Mouse (Mus musculus) kidney, adult 2 months (tissue): ENCODE results near the gene Prdm16. TPM values are rescaled to one million over a fixed set of nuclear protein-coding genes. Genes with fewer than 3 reads are reported as not detected.
A peak's percentile ranks its signal among the peaks of the same experiment; 100 is the strongest.

Source experiments
- DNase-seq: peaks from one replicate; pipeline ENCODE4 v3.0.0; 2021
- H3K27ac ChIP-seq: fragments of 200-500 bp; 2 replicates; pipeline ENCODE4 v1.5.1; 2012; ENCODE audit warnings: low read depth, low read length, control low read depth, inconsistent platforms; ENCODE audit not compliant: insufficient read depth
- H3K27me3 ChIP-seq: fragments of 200-500 bp; replicated peaks from 2 replicates; pipeline ENCODE4 v1.6.1; 2012; ENCODE audit warnings: mild to moderate bottlenecking, moderate library complexity, low read length, inconsistent platforms; ENCODE audit not compliant: control insufficient read depth, insufficient read depth
- H3K36me3 ChIP-seq: fragments of 200-500 bp; 2 replicates; pipeline ENCODE4 v1.6.1; 2012; ENCODE audit warnings: mild to moderate bottlenecking, moderate library complexity, low read length, inconsistent platforms; ENCODE audit not compliant: control insufficient read depth, insufficient read depth
- H3K4me1 ChIP-seq: fragments of 200-500 bp; 2 replicates; pipeline ENCODE4 v1.6.1; 2011; ENCODE audit warnings: low read length; ENCODE audit not compliant: control insufficient read depth, insufficient read depth
- H3K4me3 ChIP-seq: fragments of 200-500 bp; 2 replicates; pipeline ENCODE4 v1.5.1; 2011; ENCODE audit warnings: mild to moderate bottlenecking, low read depth, low read length, control low read depth; ENCODE audit not compliant: insufficient read depth
- CTCF ChIP-seq: fragments of 200-500 bp; conservative IDR thresholded peaks from 2 replicates; pipeline ENCODE4 v1.5.1; 2011; ENCODE audit warnings: low read depth, mild to moderate bottlenecking, control low read depth, low read length, moderate library complexity, mixed read lengths; ENCODE audit not compliant: insufficient read depth, insufficient read length
- POLR2A ChIP-seq: fragments of 200-500 bp; IDR thresholded peaks from one replicate; pipeline ENCODE4 v1.6.1; 2011; ENCODE audit warnings: low read depth, low read length, control low read depth
- WGBS: fragments of 180-500 bp; shearing (Covaris S2); methylation state at CpG from one replicate; pipeline ENCODE4 v1.1.7; 2018; 5-methylcytosine and 5-hydroxymethylcytosine counted together
- polyA plus RNA-seq: library from polyadenylated mRNA; depleted of rRNA; stranded (reverse); fragments of >200 nt; gene quantifications from 2 replicates; pipeline ENCODE4 v1.2.3, GENCODE M21; 2012; rRNA removed

The Prdm16 gene
- polyA plus RNA-seq, 1 experiment, result 7.1 TPM

DNA sequence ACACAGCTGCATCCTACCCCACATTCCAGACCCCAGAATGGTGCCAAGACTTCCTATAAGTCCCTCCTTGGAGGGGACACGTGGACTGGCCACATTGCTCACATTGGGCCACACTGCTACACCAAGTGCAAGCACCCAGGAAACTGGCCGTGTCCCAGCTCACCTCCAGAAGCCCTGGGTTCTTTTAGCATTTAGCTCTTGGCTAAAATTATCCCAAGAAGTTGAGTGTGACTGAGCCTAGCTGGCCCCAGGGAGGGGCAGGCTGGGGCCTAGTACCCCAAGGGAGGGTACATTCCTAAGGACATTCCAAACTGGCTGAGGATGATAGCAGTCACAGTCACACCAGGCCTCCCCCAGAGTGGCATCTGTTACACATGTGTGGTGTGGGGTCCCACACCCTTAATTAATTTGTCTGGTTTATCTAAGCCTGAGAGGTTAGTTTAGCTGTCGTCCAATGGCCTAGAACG, 342.9 kb downstream of the Prdm16 start:
- TF ChIP-seq CTCF (no peak), POLR2A (no peak)
- 25% methylated on average over 4 of the region's 4 CpGs for WGBS

GRCm38 (mm10) chr4:154283671-154284070, 353.0 kb downstream of the Prdm16 start:
- H3K36me3 ChIP-seq, result no peaks in the 10 kb centered on the region
- no peaks in the 10 kb centered on the region for H3K4me1 ChIP-seq
- no peak overlapping the region for H3K4me3 ChIP-seq
- no peak for TF ChIP-seq POLR2A
- TF ChIP-seq CTCF, result no peak
- WGBS, result 59% methylated on average over 7 of the region's 7 CpGs
- H3K27ac ChIP-seq, result no peak overlapping the region
- H3K27me3 ChIP-seq, result no peaks in the 10 kb centered on the region
- DNase-seq, result no peak

More for the DNA sequence above, 342.9 kb downstream of the Prdm16 start:
- H3K27ac ChIP-seq, result peak overlapping the region; percentile 75
- no peaks in the 10 kb centered on the region for H3K36me3 ChIP-seq
- H3K4me1 ChIP-seq, result peaks cover 27% of the 10 kb centered on the region
- H3K4me3 ChIP-seq, result no peak overlapping the region
- H3K27me3 ChIP-seq, result no peaks in the 10 kb centered on the region
- DNase-seq, result peak; percentile 53

DNA sequence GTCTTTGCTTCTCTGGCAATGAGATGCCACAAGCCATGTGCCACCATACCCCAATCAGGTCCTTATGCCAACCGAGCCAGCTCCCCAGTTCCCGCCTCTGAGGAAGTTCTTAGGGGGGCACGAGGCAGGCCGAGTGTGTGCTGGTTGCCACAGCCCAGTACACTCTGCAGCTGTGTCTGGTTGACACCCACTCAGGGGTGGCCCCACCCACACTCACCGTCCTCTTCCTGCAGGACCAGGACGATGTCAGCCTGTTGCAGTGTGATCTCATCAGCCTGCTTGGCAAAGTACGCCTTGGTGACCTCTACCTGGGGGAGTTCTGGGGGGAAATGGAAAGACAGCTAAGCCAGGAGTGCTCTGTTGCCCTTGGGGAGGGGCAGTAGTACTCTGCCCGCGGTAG, 357.2 kb downstream of the Prdm16 start:
- Histone ChIP-seq H3K4me1 (no peaks in the 10 kb centered on the region), H3K27ac (no peak overlapping the region), H3K4me3 (no peak overlapping the region), H3K36me3 (no peaks in the 10 kb centered on the region; the same call in 1 of the 2 replicates), H3K27me3 (no peaks in the 10 kb centered on the region)
- no peak for DNase-seq
- TF ChIP-seq POLR2A (no peak), CTCF (no peak)
- 36% methylated on average over 9 of the region's 9 CpGs for WGBS

DNA sequence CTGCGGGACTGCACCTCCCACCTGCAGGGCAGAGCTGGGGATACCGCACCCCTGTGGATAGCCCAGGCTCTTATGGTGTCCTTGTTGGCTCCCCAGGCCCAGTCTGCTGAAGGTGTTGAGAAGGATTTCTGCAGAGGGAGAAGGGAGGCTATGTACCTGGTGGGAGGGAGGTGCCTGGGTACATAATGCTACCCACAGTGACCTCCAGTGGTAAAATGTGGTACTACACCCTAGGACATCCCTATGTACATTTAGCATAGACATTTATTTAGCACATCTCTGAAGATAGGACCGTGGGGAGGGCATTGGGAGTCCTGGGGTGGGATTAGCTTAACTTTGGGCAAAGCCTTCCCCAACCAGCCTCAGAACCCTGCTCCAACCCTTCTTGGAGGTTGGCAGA, 363.7 kb downstream of the Prdm16 start:
- H3K36me3 ChIP-seq, result no peaks in the 10 kb centered on the region
- no peak overlapping the region for H3K4me3 ChIP-seq
- H3K27me3 ChIP-seq, result no peaks in the 10 kb centered on the region
- no peaks in the 10 kb centered on the region for H3K4me1 ChIP-seq
- WGBS, result 65% methylated on average over 3 of the region's 3 CpGs
- DNase-seq, result peak; percentile 71
- TF ChIP-seq CTCF, result peak; percentile 75
- TF ChIP-seq POLR2A, result no peak
- no peak overlapping the region for H3K27ac ChIP-seq

DNA sequence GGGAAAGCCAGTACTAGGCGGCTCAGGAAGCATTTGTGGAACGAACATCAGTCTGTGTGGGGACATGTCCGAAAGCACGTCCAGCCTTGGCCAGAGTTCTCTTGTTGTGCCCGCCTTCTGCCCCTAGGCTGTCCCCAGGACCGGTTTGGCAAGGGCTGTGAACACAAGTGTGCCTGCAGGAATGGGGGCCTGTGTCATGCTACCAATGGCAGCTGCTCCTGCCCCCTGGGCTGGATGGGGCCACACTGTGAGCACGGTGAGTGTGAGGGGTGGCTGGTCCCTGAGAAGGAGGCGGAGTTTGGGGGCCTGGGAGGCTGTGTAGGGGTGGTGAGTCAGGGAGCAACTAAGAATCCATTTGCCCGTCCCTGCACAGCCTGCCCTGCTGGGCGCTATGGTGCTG, 367.2 kb downstream of the Prdm16 start:
- Histone ChIP-seq H3K27me3 (no peaks in the 10 kb centered on the region), H3K36me3 (no peaks in the 10 kb centered on the region), H3K4me3 (no peak overlapping the region), H3K4me1 (no peaks in the 10 kb centered on the region), H3K27ac (no peak overlapping the region)
- peak; percentile 52 for DNase-seq
- no peak for TF ChIP-seq CTCF
- 59% methylated on average over 10 of the region's 10 CpGs for WGBS

DNA sequence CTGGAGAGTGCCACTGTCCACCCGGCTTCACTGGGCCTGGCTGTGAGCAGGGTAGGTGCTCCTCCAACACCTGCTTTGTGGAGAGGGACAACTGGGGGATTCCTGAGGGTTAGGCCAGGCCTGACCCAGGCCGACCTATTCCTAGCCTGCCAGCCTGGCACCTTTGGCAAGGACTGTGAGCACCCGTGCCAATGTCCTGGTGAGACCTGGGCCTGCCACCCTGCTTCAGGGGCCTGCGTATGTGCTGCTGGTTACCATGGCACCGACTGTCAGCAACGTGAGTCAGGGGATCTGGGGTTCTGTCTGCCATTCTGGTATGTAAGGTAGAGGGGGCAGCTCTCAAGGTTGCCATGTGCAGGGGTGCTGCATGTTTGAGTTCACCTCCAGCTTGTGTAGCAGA, 369.2 kb downstream of the Prdm16 start:
- WGBS, result 82% methylated on average over 6 of the region's 6 CpGs
- no peaks in the 10 kb centered on the region for H3K27me3 ChIP-seq

More for the DNA sequence above, 369.2 kb downstream of the Prdm16 start:
- TF ChIP-seq POLR2A (no peak), CTCF (no peak)
- no peak for DNase-seq
- Histone ChIP-seq H3K36me3 (no peaks in the 10 kb centered on the region), H3K4me3 (no peak overlapping the region), H3K4me1 (no peaks in the 10 kb centered on the region), H3K27ac (no peak overlapping the region)

Other genes with a start within 250 kb of the Prdm16 start
- gene Actrt2, start 31.0 kb upstream of the Prdm16 start, polyA plus RNA-seq, result 0.05 and 0.06 TPM in 2 replicates
- 0.05 TPM in 1 of 2 replicates, not detected in the other for gene Ttc34, start 200.6 kb upstream of the Prdm16 start, polyA plus RNA-seq
- 0.03 and 0.19 TPM in 2 replicates for gene Mmel1, start 232.7 kb upstream of the Prdm16 start, polyA plus RNA-seq